Mouse (Mus musculus): Measurements from ENCODE around the gene Acad10. TPM values are rescaled to one million over a fixed set of nuclear protein-coding genes. Genes with fewer than 3 reads are reported as not detected.
A peak's percentile ranks its signal among the peaks of the same experiment; 100 is the strongest.
"Not testable (repeated sequence)": the region's sequence is repeated elsewhere in the genome, so short reads cannot be mapped to it uniquely, and the experiment has no call there.

The Acad10 gene
- total and polyA plus RNA-seq, 3 experiments, result 2.1 to 4.2 (median 2.7) TPM

GRCm38 (mm10) chr5:121609556-121610135 is 50.7 kb downstream of the Acad10 start:
- Histone ChIP-seq H3K36me3 (replicated peaks in 1 of 2; ENCODE audit: control insufficient read depth in 1 of 2, insufficient read depth in 1 of 2, low read length in 1 of 2) (peaks cover 0 to 13% of the 10 kb centered on the region in 2 experiments), H3K4me1 (ENCODE audit: control insufficient read depth in 1 of 2, insufficient read depth in 2 of 2) (peaks cover 6 to 11% of the 10 kb centered on the region in 2 experiments)
- peak; percentile 34 for DNase-seq (ENCODE audit: extremely low read depth)
- dilution Hi-C loops (cut with MboI; ENCODE audit: extremely low pct_ligation_motif_present, extremely low pct_unique_long_range_greater_than_20kb, low sequenced_read_pairs); H3K27ac ChIP-seq (ENCODE audit: insufficient read depth, low read depth); H3K79me2 ChIP-seq (replicated peaks; ENCODE audit: control insufficient read depth, extremely low read depth, insufficient read depth, poor library complexity, severe bottlenecking); H3K27me3 ChIP-seq (replicated peaks); H3K9me3 ChIP-seq (replicated peaks; ENCODE audit: low read length); H3K9ac ChIP-seq (ENCODE audit: insufficient read depth, low read depth); H3K4me2 ChIP-seq (ENCODE audit: insufficient read depth, low read depth, poor library complexity, severe bottlenecking); H3K4me3 ChIP-seq (replicated peaks in 1 of 3; ENCODE audit: low read depth in 2 of 3, low read length in 2 of 3, poor library complexity in 1 of 3): not testable (repeated sequence)
- in situ Hi-C loops (cut with MboI; ENCODE audit: low pct_ligation_motif_present, low pct_unique_long_range_greater_than_20kb, low sequenced_read_pairs), result loop anchor here (5.0 kb wide), 1 partner anchor 42 kb away; no protein-coding TSS in a partner anchor
- TF ChIP-seq CTCF (conservative IDR thresholded peaks at IDR 0.05 in 1 of 2, IDR thresholded peaks at IDR 0.05 in 1 of 2; ENCODE audit: low read depth in 2 of 2, low read length in 2 of 2) (peak in 1 of 2 experiments; percentile 50; a peak in 2 of 4 replicates), RAD21 (IDR thresholded peaks at IDR 0.05; ENCODE audit: low read depth, low read length) (peak; percentile 15)

DNA sequence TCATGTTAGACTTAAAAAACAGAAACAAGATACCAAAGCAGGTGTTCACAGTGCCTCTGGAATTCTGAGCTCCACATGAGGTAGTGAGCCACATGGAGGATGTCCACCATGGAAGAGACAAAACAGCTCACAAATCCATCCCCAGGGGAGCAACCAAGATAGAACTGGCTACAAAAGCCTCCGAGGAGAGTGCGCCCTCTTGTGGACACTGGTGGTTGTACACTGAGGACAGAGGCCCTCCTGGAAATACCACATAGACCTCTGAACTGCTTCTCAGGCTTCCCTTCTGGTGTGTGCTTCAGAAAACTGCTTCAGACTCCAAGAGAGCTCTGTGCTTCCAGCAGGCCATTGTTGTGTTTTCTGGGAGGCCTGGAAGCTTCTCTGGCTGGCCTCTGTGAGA is 54.2 kb downstream of the Acad10 start:
- Histone ChIP-seq H3K9ac (ENCODE audit: insufficient read depth, low read depth) (no peak overlapping the region), H3K9me3 (replicated peaks; ENCODE audit: low read length) (no peaks in the 10 kb centered on the region), H3K79me2 (replicated peaks; ENCODE audit: control insufficient read depth, extremely low read depth, insufficient read depth, poor library complexity, severe bottlenecking) (no peaks in the 10 kb centered on the region), H3K36me3 (replicated peaks in 1 of 2; ENCODE audit: control insufficient read depth in 1 of 2, insufficient read depth in 1 of 2, low read length in 1 of 2) (peaks cover 0 to 13% of the 10 kb centered on the region in 2 experiments), H3K4me1 (ENCODE audit: control insufficient read depth in 1 of 2, insufficient read depth in 2 of 2) (peaks cover 6 to 16% of the 10 kb centered on the region in 2 experiments), H3K4me3 (replicated peaks in 1 of 3; ENCODE audit: low read depth in 2 of 3, low read length in 2 of 3, poor library complexity in 1 of 3) (no peak overlapping the region), H3K4me2 (ENCODE audit: insufficient read depth, low read depth, poor library complexity, severe bottlenecking) (no peak overlapping the region), H3K27me3 (replicated peaks) (no peaks in the 10 kb centered on the region), H3K27ac (ENCODE audit: insufficient read depth, low read depth) (no peak overlapping the region)
- in situ Hi-C loops (cut with MboI; ENCODE audit: low pct_ligation_motif_present, low pct_unique_long_range_greater_than_20kb, low sequenced_read_pairs), result loop anchor here (5.0 kb wide), 1 partner anchor 39 kb away; no protein-coding TSS in a partner anchor
- TF ChIP-seq KAT2A (IDR thresholded peaks at IDR 0.05; ENCODE audit: insufficient replicate concordance, low read length) (no peak), SMC3 (IDR thresholded peaks at IDR 0.05; ENCODE audit: low read depth, low read length) (peak; percentile 56), SIN3A (IDR thresholded peaks at IDR 0.05; ENCODE audit: low read length) (no peak), JUND (conservative IDR thresholded peaks at IDR 0.05; ENCODE audit: low read depth, low read length) (no peak), TCF12 (IDR thresholded peaks at IDR 0.05; ENCODE audit: low read depth, low read length) (no peak), MAZ (IDR thresholded peaks at IDR 0.05; ENCODE audit: low read depth, low read length) (no peak), MEF2A (IDR thresholded peaks at IDR 0.05; ENCODE audit: borderline replicate concordance, low read depth, low read length) (0 out of 2 replicates have a peak, but pooled peaks have one; percentile 20), RCOR1 (conservative IDR thresholded peaks at IDR 0.05; ENCODE audit: low read depth, low read length) (no peak), EP300 (IDR thresholded peaks at IDR 0.05; ENCODE audit: low read length) (no peak), GABPA (IDR thresholded peaks at IDR 0.05; ENCODE audit: insufficient replicate concordance, low read depth, low read length) (no peak), ZC3H11A (IDR thresholded peaks at IDR 0.05; ENCODE audit: low read depth, low read length) (no peak), CTCF (conservative IDR thresholded peaks at IDR 0.05 in 1 of 2, IDR thresholded peaks at IDR 0.05 in 1 of 2; ENCODE audit: low read depth in 2 of 2, low read length in 2 of 2) (peak; percentile 85 to 98), IRF4 (IDR thresholded peaks at IDR 0.05; ENCODE audit: low read depth, low read length) (no peak), MAX (IDR thresholded peaks at IDR 0.05; ENCODE audit: low read length) (no peak), TBP (conservative IDR thresholded peaks at IDR 0.05; ENCODE audit: low read depth, low read length) (no peak), UBTF (IDR thresholded peaks at IDR 0.05; ENCODE audit: low read depth, low read length) (no peak), RAD21 (IDR thresholded peaks at IDR 0.05; ENCODE audit: low read depth, low read length) (peak; percentile 56)
- dilution Hi-C loops (cut with MboI; ENCODE audit: extremely low pct_ligation_motif_present, extremely low pct_unique_long_range_greater_than_20kb, low sequenced_read_pairs), result no loop called here
- peak; percentile 87 for DNase-seq (ENCODE audit: extremely low read depth)

GRCm38 (mm10) chr5:121603815-121604214 is 56.5 kb downstream of the Acad10 start:
- H3K9ac ChIP-seq (ENCODE audit: insufficient read depth, low read depth); H3K9me3 ChIP-seq (replicated peaks; ENCODE audit: low read length); H3K4me2 ChIP-seq (ENCODE audit: insufficient read depth, low read depth, poor library complexity, severe bottlenecking); DNase-seq (ENCODE audit: extremely low read depth); H3K27me3 ChIP-seq (replicated peaks); H3K4me1 ChIP-seq (ENCODE audit: control insufficient read depth in 1 of 2, insufficient read depth in 2 of 2); H3K4me3 ChIP-seq (replicated peaks in 1 of 3; ENCODE audit: low read depth in 2 of 3, low read length in 2 of 3, poor library complexity in 1 of 3); in situ Hi-C loops (cut with MboI; ENCODE audit: low pct_ligation_motif_present, low pct_unique_long_range_greater_than_20kb, low sequenced_read_pairs); H3K27ac ChIP-seq (ENCODE audit: insufficient read depth, low read depth); H3K79me2 ChIP-seq (replicated peaks; ENCODE audit: control insufficient read depth, extremely low read depth, insufficient read depth, poor library complexity, severe bottlenecking); dilution Hi-C loops (cut with MboI; ENCODE audit: extremely low pct_ligation_motif_present, extremely low pct_unique_long_range_greater_than_20kb, low sequenced_read_pairs): not testable (repeated sequence)
- peaks cover 0 to 12% of the 10 kb centered on the region in 2 experiments for H3K36me3 ChIP-seq (replicated peaks in 1 of 2; ENCODE audit: control insufficient read depth in 1 of 2, insufficient read depth in 1 of 2, low read length in 1 of 2)

Measured in CH12.LX (cell line).